Mouse (Mus musculus): ENCODE data around the gene Olfr441.
"Not testable (repeated sequence)": the region's sequence is repeated elsewhere in the genome, so short reads cannot be mapped to it uniquely, and the experiment has no call there.

The Olfr441 gene

GRCm38 (mm10) chr6:43106069-43106468, at the start of gene Olfr441:
Gene Olfr441 (plus strand): TSS chr6:43106369.
- not testable (repeated sequence) for DNase-seq (ENCODE audit: low read depth, low spot score)

- peak; percentile 2 for DNase-seq (ENCODE audit: low read depth, low spot score)
These were observed 27.4 kb upstream of the Olfr441 start for GRCm38 (mm10) chr6:43078750-43079149.

- not testable (repeated sequence) for DNase-seq (ENCODE audit: low read depth, low spot score)
These were observed 24.8 kb upstream of the Olfr441 start for GRCm38 (mm10) chr6:43081405-43081804.

- DNase-seq (ENCODE audit: low read depth, low spot score), result not testable (repeated sequence)
These were observed 40.1 kb downstream of the Olfr441 start, which contains the start of gene Olfr237-ps1 for GRCm38 (mm10) chr6:43146267-43146666. Gene Olfr237-ps1 (plus strand): TSS chr6:43146567.

GRCm38 (mm10) chr6:43159502-43159901, 53.3 kb downstream of the Olfr441 start:
- no peak for DNase-seq (ENCODE audit: low read depth, low spot score)

- no peak for DNase-seq (ENCODE audit: low read depth, low spot score)
These were observed 56.8 kb downstream of the Olfr441 start, which contains the start of gene Olfr437 for GRCm38 (mm10) chr6:43162982-43163381. Gene Olfr437 (plus strand): TSS chr6:43163282.

- no peak for DNase-seq (ENCODE audit: low read depth, low spot score)
These were observed 61.1 kb downstream of the Olfr441 start for GRCm38 (mm10) chr6:43167246-43167645.

Measured in embryo, embryonic 11.5 days (tissue).